Mouse (Mus musculus): ENCODE data around the gene Smug1. TPM values are rescaled to one million over a fixed set of nuclear protein-coding genes. Genes with fewer than 3 reads are reported as not detected.

Gene Smug1
- polyA plus RNA-seq, 1 experiment from 2014 or later: 40.7 TPM

DNA sequence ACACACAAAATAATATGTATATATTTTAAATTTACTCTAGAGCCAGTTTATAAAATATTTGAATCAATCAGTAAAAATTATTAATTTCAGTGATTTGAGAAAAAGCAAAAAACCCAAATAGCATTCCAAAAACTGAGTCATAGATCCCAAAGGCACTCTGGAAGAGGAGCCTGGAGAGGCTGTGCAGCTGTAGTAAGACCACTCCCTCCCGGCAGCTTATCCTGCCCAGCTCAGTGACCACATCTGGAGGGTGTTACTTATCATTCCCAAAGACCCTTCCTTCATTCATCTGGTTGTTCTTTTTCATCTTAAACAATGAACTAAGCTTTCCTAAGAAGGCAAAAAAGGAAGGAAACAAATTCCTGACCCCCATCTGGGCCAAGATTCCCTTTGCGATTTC lies 54.6 kb downstream of the Smug1 start:
- Histone ChIP-seq H3K27me3 (peaks cover 33% of the 10 kb centered on the region), H3K9me3 (no peaks in the 10 kb centered on the region), H3K4me2 (no peak overlapping the region), H3K27ac (no peak overlapping the region), H3K9ac (no peak overlapping the region), H3K36me3 (no peaks in the 10 kb centered on the region), H3K4me1 (replicated peaks) (peaks cover 44% of the 10 kb centered on the region), H3K4me3 (no peak overlapping the region)
- no peak for ATAC-seq (ENCODE audit: low FRiP score)
- WGBS: 71% methylated on average over 2 of the region's 2 CpGs

DNA sequence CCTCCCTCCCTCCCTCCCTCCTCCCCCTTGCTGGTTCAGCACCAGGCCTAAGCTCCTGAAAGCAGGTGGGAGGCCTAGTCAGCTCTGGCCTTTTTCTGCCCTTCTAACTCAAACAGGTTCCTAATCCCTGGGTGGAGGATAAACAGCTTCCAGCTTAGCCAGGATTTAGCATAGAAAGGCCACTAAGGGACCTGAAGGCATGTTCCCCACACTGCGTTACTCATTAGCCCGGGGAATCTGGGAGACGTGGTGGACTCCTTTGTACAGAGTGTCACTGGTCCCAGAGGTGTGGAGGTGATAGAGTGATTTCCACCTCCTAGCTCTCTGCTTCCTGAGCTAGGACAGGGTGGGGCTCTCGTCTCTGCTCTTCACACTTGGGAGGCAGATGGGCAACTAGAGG lies 57.0 kb downstream of the Smug1 start:
- WGBS: 25% methylated on average over 4 of the region's 4 CpGs
- H3K4me3 ChIP-seq: no peak overlapping the region
- H3K27ac ChIP-seq: peak overlapping the region; percentile 52
- H3K4me2 ChIP-seq: no peak overlapping the region
- H3K36me3 ChIP-seq: no peaks in the 10 kb centered on the region
- ATAC-seq (ENCODE audit: low FRiP score): no peak
- H3K4me1 ChIP-seq (replicated peaks): peaks cover 55% of the 10 kb centered on the region
- peaks cover 12% of the 10 kb centered on the region for H3K27me3 ChIP-seq
- no peaks in the 10 kb centered on the region for H3K9me3 ChIP-seq
- H3K9ac ChIP-seq: peak overlapping the region; percentile 43; the same call in 1 of the 2 replicates

DNA sequence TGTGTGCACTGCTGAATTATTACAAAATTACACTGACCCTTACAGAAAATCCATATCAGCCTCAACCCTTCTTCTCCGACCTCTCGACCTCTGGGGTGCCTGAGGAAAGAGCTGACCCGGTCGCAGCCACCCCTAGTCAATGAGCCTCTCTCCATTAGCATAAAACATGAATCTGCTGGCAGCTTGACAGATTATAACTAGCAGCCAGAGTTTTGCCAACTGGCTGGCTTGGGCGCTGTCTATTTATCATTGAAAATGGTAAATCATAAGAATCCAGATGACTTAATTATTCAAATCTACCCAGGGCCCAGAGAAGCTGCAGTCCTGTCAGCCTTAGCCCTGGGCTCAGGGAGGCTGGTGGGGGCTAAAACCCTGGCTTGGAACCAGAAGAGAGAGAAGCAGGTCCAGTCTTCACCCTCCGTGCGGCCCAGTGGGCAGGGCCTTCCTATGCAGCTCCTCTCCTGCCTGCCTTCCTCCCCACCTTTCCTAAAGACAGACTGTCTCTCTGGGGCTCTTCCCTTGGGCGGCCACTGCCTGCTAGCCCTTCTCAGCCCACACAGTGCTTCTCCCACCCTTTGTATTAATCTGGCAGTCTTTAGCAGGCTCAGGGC lies 58.7 kb downstream of the Smug1 start:
- peaks cover 9% of the 10 kb centered on the region for H3K27me3 ChIP-seq
- peak overlapping the region; percentile 67 for H3K4me2 ChIP-seq
- ATAC-seq (ENCODE audit: low FRiP score): peak; percentile 49; the same call in 1 of the 2 replicates
- peak overlapping the region; percentile 24; the same call in 1 of the 2 replicates for H3K4me3 ChIP-seq
- H3K9ac ChIP-seq: peak overlapping the region; percentile 88
- peaks cover 63% of the 10 kb centered on the region for H3K4me1 ChIP-seq (replicated peaks)
- no peaks in the 10 kb centered on the region for H3K36me3 ChIP-seq
- no peaks in the 10 kb centered on the region for H3K9me3 ChIP-seq
- H3K27ac ChIP-seq: peak overlapping the region; percentile 92
- 38% methylated on average over 8 of the region's 8 CpGs for WGBS

DNA sequence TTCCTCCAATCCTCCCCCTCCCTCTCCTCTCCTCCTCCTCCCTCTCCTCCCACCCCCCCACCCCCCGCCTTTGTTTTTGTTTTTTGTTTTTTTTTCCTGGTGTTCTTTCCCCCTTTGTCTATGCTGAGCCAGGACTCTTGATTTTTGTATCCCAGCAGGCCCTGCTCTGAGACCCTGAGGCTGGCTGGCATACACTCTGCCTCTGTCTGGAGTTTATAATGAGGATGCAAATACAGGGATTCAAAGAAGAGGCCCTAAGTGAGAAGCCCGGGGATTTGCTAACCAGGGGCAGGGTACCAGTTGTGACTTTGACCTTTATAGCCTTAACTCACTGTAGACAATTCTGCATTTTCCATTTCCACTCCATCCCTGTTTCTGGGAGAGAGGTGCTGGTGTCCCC lies 60.7 kb downstream of the Smug1 start:
- Histone ChIP-seq H3K4me1 (replicated peaks) (peaks cover 78% of the 10 kb centered on the region), H3K27ac (peak overlapping the region; percentile 92), H3K9ac (peak overlapping the region; percentile 88)

More for the DNA sequence above, 60.7 kb downstream of the Smug1 start:
- no peak for ATAC-seq (ENCODE audit: low FRiP score)
- Histone ChIP-seq H3K4me2 (peak overlapping the region; percentile 67), H3K9me3 (no peaks in the 10 kb centered on the region), H3K27me3 (peaks cover 16% of the 10 kb centered on the region), H3K36me3 (no peaks in the 10 kb centered on the region), H3K4me3 (peak overlapping the region; percentile 24)
- WGBS: 6% methylated on average over 2 of the region's 2 CpGs

Other genes starting within 250 kb of the Smug1 start
- not detected in 2 replicates for gene Hoxc13, start 246.0 kb downstream of the Smug1 start, polyA plus RNA-seq (2015; fragmentation: Nextera tagmentation; extraction: Ambion mirVana)
- gene Hoxc12, start 230.3 kb downstream of the Smug1 start, polyA plus RNA-seq (2015; fragmentation: Nextera tagmentation; extraction: Ambion mirVana): not detected in 2 replicates
- not detected in 2 replicates for gene Hoxc11, start 212.7 kb downstream of the Smug1 start, polyA plus RNA-seq (2015; fragmentation: Nextera tagmentation; extraction: Ambion mirVana)
- gene Hoxc10, start 200.3 kb downstream of the Smug1 start, polyA plus RNA-seq (2015; fragmentation: Nextera tagmentation; extraction: Ambion mirVana): not detected in 2 replicates
- gene Hoxc5, start 199.6 kb downstream of the Smug1 start, polyA plus RNA-seq (2015; fragmentation: Nextera tagmentation; extraction: Ambion mirVana): 32.3 and 39.2 TPM in 2 replicates
- gene Hoxc9, start 190.7 kb downstream of the Smug1 start, polyA plus RNA-seq (2015; fragmentation: Nextera tagmentation; extraction: Ambion mirVana): 0.13 TPM in 1 of 2 replicates, not detected in the other
- 0.50 and 1.5 TPM in 2 replicates for gene Hoxc8, start 176.5 kb downstream of the Smug1 start, polyA plus RNA-seq (2015; fragmentation: Nextera tagmentation; extraction: Ambion mirVana)
- 5.3 and 9.1 TPM in 2 replicates for gene Hoxc6, start 168.8 kb downstream of the Smug1 start, polyA plus RNA-seq (2015; fragmentation: Nextera tagmentation; extraction: Ambion mirVana)
- gene Hoxc4, start 148.2 kb downstream of the Smug1 start, polyA plus RNA-seq (2015; fragmentation: Nextera tagmentation; extraction: Ambion mirVana): 76.2 and 86.9 TPM in 2 replicates
- gene Cbx5, start 72.7 kb upstream of the Smug1 start, polyA plus RNA-seq (2015; fragmentation: Nextera tagmentation; extraction: Ambion mirVana): 143 and 144 TPM in 2 replicates
- gene Hnrnpa1, start 73.3 kb upstream of the Smug1 start, polyA plus RNA-seq (2015; fragmentation: Nextera tagmentation; extraction: Ambion mirVana): 901 and 926 TPM in 2 replicates
- gene Nfe2, start 91.3 kb upstream of the Smug1 start, polyA plus RNA-seq (2015; fragmentation: Nextera tagmentation; extraction: Ambion mirVana): 1.1 and 1.4 TPM in 2 replicates
- 219 and 222 TPM in 2 replicates for gene Copz1, start 105.6 kb upstream of the Smug1 start, polyA plus RNA-seq (2015; fragmentation: Nextera tagmentation; extraction: Ambion mirVana)
- 0.23 and 0.34 TPM in 2 replicates for gene Gpr84, start 143.5 kb upstream of the Smug1 start, polyA plus RNA-seq (2015; fragmentation: Nextera tagmentation; extraction: Ambion mirVana)
- 18.6 and 19.9 TPM in 2 replicates for gene Zfp385a, start 173.0 kb upstream of the Smug1 start, polyA plus RNA-seq (2015; fragmentation: Nextera tagmentation; extraction: Ambion mirVana)
- 8.6 and 8.9 TPM in 2 replicates for gene Itga5, start 199.7 kb upstream of the Smug1 start, polyA plus RNA-seq (2015; fragmentation: Nextera tagmentation; extraction: Ambion mirVana)